Mouse (Mus musculus): ENCODE measurements around the gene Mchr1. TPM values are rescaled to one million over a fixed set of nuclear protein-coding genes. Genes with fewer than 3 reads are reported as not detected.

The Mchr1 gene
- polyA plus RNA-seq (2015; fragmentation: Nextera tagmentation; extraction: Ambion mirVana): 0.98 and 1.3 TPM in 2 replicates

GRCm38 (mm10) chr15:81235086-81235920 is at the start of gene Mchr1:
Gene Mchr1, plus strand, starts transcription at chr15:81235499.
- Histone ChIP-seq H3K4me2 (peak within 1 kb of the TSS; percentile 79), H3K4me3 (replicated peaks) (peak within 1 kb of the TSS; percentile 43), H3K9ac (peak within 1 kb of the TSS; percentile 12; the same call in 1 of the 2 replicates), H3K36me3 (no peaks in the 10 kb centered on the region), H3K4me1 (peaks cover 10% of the 10 kb centered on the region), H3K9me3 (no peaks in the 10 kb centered on the region), H3K27ac (no peak within 1 kb of the TSS), H3K27me3 (replicated peaks) (peaks cover 11% of the 10 kb centered on the region)
- peak; percentile 27; the same call in 1 of the 2 replicates for ATAC-seq (ENCODE audit: insufficient read depth, low FRiP score, low read depth)
- 2% methylated on average over 25 of the region's 25 CpGs for WGBS

- H3K36me3 ChIP-seq: no peaks in the 10 kb centered on the region
- H3K9ac ChIP-seq: no peak overlapping the region
- peak overlapping the region; percentile 67 for H3K4me2 ChIP-seq
- peaks cover 43% of the 10 kb centered on the region for H3K4me1 ChIP-seq
- peak overlapping the region; percentile 97; the same call in 1 of the 2 replicates for H3K4me3 ChIP-seq (replicated peaks)
- 85% methylated on average over 2 of the region's 2 CpGs for WGBS
- H3K27ac ChIP-seq: no peak overlapping the region
- H3K9me3 ChIP-seq: no peaks in the 10 kb centered on the region
- H3K27me3 ChIP-seq (replicated peaks): no peaks in the 10 kb centered on the region
- ATAC-seq (ENCODE audit: insufficient read depth, low FRiP score, low read depth): no peak
These were observed 46.2 kb upstream of the Mchr1 start for GRCm38 (mm10) chr15:81189061-81189460.

- WGBS: under 1% methylated on average over 46 of the region's 46 CpGs
- Histone ChIP-seq H3K4me2 (peak overlapping the region; percentile 67), H3K4me1 (peaks cover 43% of the 10 kb centered on the region), H3K27ac (peak overlapping the region; percentile 78), H3K9me3 (no peaks in the 10 kb centered on the region), H3K4me3 (replicated peaks) (peak overlapping the region; percentile 97), H3K9ac (peak overlapping the region; percentile 85), H3K36me3 (no peaks in the 10 kb centered on the region), H3K27me3 (replicated peaks) (no peaks in the 10 kb centered on the region)
- ATAC-seq (ENCODE audit: insufficient read depth, low FRiP score, low read depth): peak; percentile 0
These were observed 45.2 kb upstream of the Mchr1 start for GRCm38 (mm10) chr15:81190011-81190629.

GRCm38 (mm10) chr15:81190630-81191178 is 44.6 kb upstream of the Mchr1 start, which contains the start of gene Mrtfa:
Gene Mrtfa, minus strand, starts transcription at chr15:81190757.
- H3K4me3 ChIP-seq (replicated peaks): peak within 1 kb of the TSS; percentile 97
- H3K4me2 ChIP-seq: peak within 1 kb of the TSS; percentile 67
- H3K27me3 ChIP-seq (replicated peaks): no peaks in the 10 kb centered on the region
- H3K9me3 ChIP-seq: no peaks in the 10 kb centered on the region
- WGBS: under 1% methylated on average over 48 of the region's 48 CpGs
- peak within 1 kb of the TSS; percentile 78 for H3K27ac ChIP-seq
- peaks cover 45% of the 10 kb centered on the region for H3K4me1 ChIP-seq
- peak; percentile 99 for ATAC-seq (ENCODE audit: insufficient read depth, low FRiP score, low read depth)
- H3K9ac ChIP-seq: peak within 1 kb of the TSS; percentile 85
- no peaks in the 10 kb centered on the region for H3K36me3 ChIP-seq

- H3K9ac ChIP-seq: peak overlapping the region; percentile 49
- H3K27ac ChIP-seq: peak overlapping the region; percentile 72
- H3K4me2 ChIP-seq: peak overlapping the region; percentile 66
- H3K4me3 ChIP-seq (replicated peaks): peak overlapping the region; percentile 97
- H3K9me3 ChIP-seq: no peaks in the 10 kb centered on the region
- 17% methylated on average over 9 of the region's 9 CpGs for WGBS
- peaks cover 39% of the 10 kb centered on the region for H3K4me1 ChIP-seq
- H3K36me3 ChIP-seq: no peaks in the 10 kb centered on the region
- ATAC-seq (ENCODE audit: insufficient read depth, low FRiP score, low read depth): no peak
- no peaks in the 10 kb centered on the region for H3K27me3 ChIP-seq (replicated peaks)
These were observed 44.0 kb upstream of the Mchr1 start for GRCm38 (mm10) chr15:81191303-81191702.

- Histone ChIP-seq H3K4me1 (peaks cover 34% of the 10 kb centered on the region), H3K9ac (no peak overlapping the region), H3K4me3 (replicated peaks) (no peak overlapping the region), H3K9me3 (no peaks in the 10 kb centered on the region), H3K27me3 (replicated peaks) (no peaks in the 10 kb centered on the region), H3K4me2 (no peak overlapping the region), H3K27ac (no peak overlapping the region), H3K36me3 (no peaks in the 10 kb centered on the region)
- 82% methylated on average over 5 of the region's 5 CpGs for WGBS
- no peak for ATAC-seq (ENCODE audit: insufficient read depth, low FRiP score, low read depth)
These were observed 43.0 kb upstream of the Mchr1 start for GRCm38 (mm10) chr15:81192316-81192715.

GRCm38 (mm10) chr15:81192858-81193257 is 42.4 kb upstream of the Mchr1 start:
- ATAC-seq (ENCODE audit: insufficient read depth, low FRiP score, low read depth): no peak
- WGBS: 86% methylated on average over 8 of the region's 8 CpGs
- no peaks in the 10 kb centered on the region for H3K9me3 ChIP-seq
- H3K4me3 ChIP-seq (replicated peaks): no peak overlapping the region
- no peak overlapping the region for H3K4me2 ChIP-seq
- no peak overlapping the region for H3K27ac ChIP-seq
- H3K27me3 ChIP-seq (replicated peaks): no peaks in the 10 kb centered on the region
- no peak overlapping the region for H3K9ac ChIP-seq
- H3K4me1 ChIP-seq: peaks cover 31% of the 10 kb centered on the region
- no peaks in the 10 kb centered on the region for H3K36me3 ChIP-seq

- Histone ChIP-seq H3K4me1 (peaks cover 15% of the 10 kb centered on the region), H3K9me3 (no peaks in the 10 kb centered on the region), H3K9ac (no peak overlapping the region), H3K4me3 (replicated peaks) (no peak overlapping the region), H3K4me2 (no peak overlapping the region), H3K27ac (no peak overlapping the region), H3K36me3 (no peaks in the 10 kb centered on the region), H3K27me3 (replicated peaks) (no peaks in the 10 kb centered on the region)
- 93% methylated on average over 6 of the region's 6 CpGs for WGBS
- no peak for ATAC-seq (ENCODE audit: insufficient read depth, low FRiP score, low read depth)
These were observed 40.5 kb upstream of the Mchr1 start for GRCm38 (mm10) chr15:81194791-81195190.

GRCm38 (mm10) chr15:81195447-81195846 is 39.9 kb upstream of the Mchr1 start:
- H3K9ac ChIP-seq: no peak overlapping the region
- peaks cover 15% of the 10 kb centered on the region for H3K4me1 ChIP-seq
- no peak overlapping the region for H3K27ac ChIP-seq
- no peak overlapping the region for H3K4me3 ChIP-seq (replicated peaks)
- H3K4me2 ChIP-seq: no peak overlapping the region
- no peak for ATAC-seq (ENCODE audit: insufficient read depth, low FRiP score, low read depth)
- no peaks in the 10 kb centered on the region for H3K36me3 ChIP-seq
- 49% methylated on average over 4 of the region's 4 CpGs for WGBS
- H3K27me3 ChIP-seq (replicated peaks): no peaks in the 10 kb centered on the region
- no peaks in the 10 kb centered on the region for H3K9me3 ChIP-seq

GRCm38 (mm10) chr15:81197197-81197596 is 38.1 kb upstream of the Mchr1 start:
- H3K27ac ChIP-seq: no peak overlapping the region
- peak; percentile 87 for ATAC-seq (ENCODE audit: insufficient read depth, low FRiP score, low read depth)

GRCm38 (mm10) chr15:81198447-81198846 is 36.9 kb upstream of the Mchr1 start:
- WGBS: 93% methylated on average over 5 of the region's 5 CpGs
- H3K4me1 ChIP-seq: 0 out of 2 replicates have a peak, but pooled peaks cover 3% of the 10 kb centered on the region
- no peak for ATAC-seq (ENCODE audit: insufficient read depth, low FRiP score, low read depth)
- no peaks in the 10 kb centered on the region for H3K27me3 ChIP-seq (replicated peaks)
- no peaks in the 10 kb centered on the region for H3K9me3 ChIP-seq
- no peak overlapping the region for H3K4me2 ChIP-seq
- no peak overlapping the region for H3K9ac ChIP-seq
- no peak overlapping the region for H3K27ac ChIP-seq
- no peak overlapping the region for H3K4me3 ChIP-seq (replicated peaks)
- H3K36me3 ChIP-seq: no peaks in the 10 kb centered on the region

More at GRCm38 (mm10) chr15:81197197-81197596, 38.1 kb upstream of the Mchr1 start:
- Histone ChIP-seq H3K27me3 (replicated peaks) (no peaks in the 10 kb centered on the region), H3K9ac (no peak overlapping the region), H3K4me2 (no peak overlapping the region), H3K4me3 (replicated peaks) (no peak overlapping the region), H3K36me3 (no peaks in the 10 kb centered on the region), H3K4me1 (peaks cover 4% of the 10 kb centered on the region; the same call in 1 of the 2 replicates), H3K9me3 (no peaks in the 10 kb centered on the region)
- WGBS: 60% methylated on average over 10 of the region's 10 CpGs

Measured in stomach, embryonic 15.5 days (tissue).